Mouse (Mus musculus) thymus, postnatal 4 days (tissue): ENCODE results near the gene Tmem176a.

Experiments used
- DNase-seq: peaks from one replicate; pipeline ENCODE4 v3.0.0; 2021

The Tmem176a gene

GRCm38 (mm10) chr6:48894938-48895818 lies 54.5 kb downstream of the Tmem176a start:
- DNase-seq, result no peak

- no peak for DNase-seq
These were observed 55.2 kb downstream of the Tmem176a start for GRCm38 (mm10) chr6:48895941-48896340.
